Mouse (Mus musculus): ENCODE measurements at regions not wholly inside any gene's neighbourhood (a gene's known extent, or its start where the extent isn't known, plus 50 kb on each side); places are given as distances from the start of the nearest gene placed in this dataset.

GRCm38 (mm10) chr12:7749319-7750238 is 227.9 kb upstream of the Apob start:
- Histone ChIP-seq H3K9me3 (no peaks in the 10 kb centered on the region), H3K36me3 (replicated peaks) (no peaks in the 10 kb centered on the region), H3K4me1 (peaks cover 8% of the 10 kb centered on the region), H3K4me3 (no peak overlapping the region), H3K27me3 (replicated peaks; ENCODE audit: low read depth, poor library complexity, severe bottlenecking) (no peaks in the 10 kb centered on the region), H3K27ac (replicated peaks) (no peak overlapping the region; the same call in 1 of the 2 replicates)
- 31% methylated on average over 5 of the region's 5 CpGs for WGBS
- peak; percentile 43 for DNase-seq (ENCODE audit: low spot score)

- Histone ChIP-seq H3K4me1 (peaks cover 3% of the 10 kb centered on the region), H3K36me3 (replicated peaks) (no peaks in the 10 kb centered on the region), H3K4me3 (no peak overlapping the region), H3K27me3 (replicated peaks; ENCODE audit: low read depth, poor library complexity, severe bottlenecking) (no peaks in the 10 kb centered on the region), H3K27ac (replicated peaks) (no peak overlapping the region), H3K9me3 (no peaks in the 10 kb centered on the region)
- no peak for DNase-seq (ENCODE audit: low spot score)
- WGBS: 87% methylated on average over 5 of the region's 5 CpGs
Measured at GRCm38 (mm10) chr12:7754861-7755260, 222.6 kb upstream of the Apob start.

GRCm38 (mm10) chr12:7764795-7765697 is 212.4 kb upstream of the Apob start:
- whole genome bisulfite sequencing: 84% methylated on average over 11 of the region's 11 CpGs
- H3K4me1 ChIP-seq: no peaks in the 10 kb centered on the region
- H3K4me3 ChIP-seq: no peak overlapping the region
- H3K27me3 ChIP-seq (replicated peaks; ENCODE audit: low read depth, poor library complexity, severe bottlenecking): no peaks in the 10 kb centered on the region
- H3K36me3 ChIP-seq (replicated peaks): no peaks in the 10 kb centered on the region
- no peak for DNase-seq (ENCODE audit: low spot score)
- H3K9me3 ChIP-seq: no peaks in the 10 kb centered on the region
- no peak overlapping the region for H3K27ac ChIP-seq (replicated peaks)

- no peak for DNase-seq (ENCODE audit: low spot score)
- H3K36me3 ChIP-seq (replicated peaks): no peaks in the 10 kb centered on the region
- no peaks in the 10 kb centered on the region for H3K4me1 ChIP-seq
- no peaks in the 10 kb centered on the region for H3K9me3 ChIP-seq
- 45% methylated on average over 3 of the region's 3 CpGs for WGBS
- no peaks in the 10 kb centered on the region for H3K27me3 ChIP-seq (replicated peaks; ENCODE audit: low read depth, poor library complexity, severe bottlenecking)
- no peak overlapping the region for H3K4me3 ChIP-seq
- no peak overlapping the region for H3K27ac ChIP-seq (replicated peaks)
Measured at GRCm38 (mm10) chr12:7774127-7774526, 203.3 kb upstream of the Apob start.

GRCm38 (mm10) chr12:7776335-7776734 is 201.1 kb upstream of the Apob start:
- no peaks in the 10 kb centered on the region for H3K9me3 ChIP-seq
- H3K36me3 ChIP-seq (replicated peaks): no peaks in the 10 kb centered on the region
- WGBS: 63% methylated on average over 3 of the region's 3 CpGs
- H3K4me1 ChIP-seq: no peaks in the 10 kb centered on the region
- H3K27me3 ChIP-seq (replicated peaks; ENCODE audit: low read depth, poor library complexity, severe bottlenecking): no peaks in the 10 kb centered on the region
- no peak for DNase-seq (ENCODE audit: low spot score)
- H3K4me3 ChIP-seq: no peak overlapping the region
- no peak overlapping the region for H3K27ac ChIP-seq (replicated peaks)

GRCm38 (mm10) chr12:7777220-7778055 is 200.0 kb upstream of the Apob start:
- Histone ChIP-seq H3K36me3 (replicated peaks) (no peaks in the 10 kb centered on the region), H3K9me3 (no peaks in the 10 kb centered on the region), H3K27ac (replicated peaks) (peak overlapping the region; percentile 14; the same call in 1 of the 2 replicates), H3K4me3 (no peak overlapping the region), H3K27me3 (replicated peaks; ENCODE audit: low read depth, poor library complexity, severe bottlenecking) (no peaks in the 10 kb centered on the region), H3K4me1 (no peaks in the 10 kb centered on the region)
- DNase-seq (ENCODE audit: low spot score): peak; percentile 49
- 58% methylated on average over 10 of the region's 10 CpGs for WGBS

GRCm38 (mm10) chr12:7778056-7778440 is 199.4 kb upstream of the Apob start:
- 50% methylated on average over 6 of the region's 6 CpGs for WGBS
- Histone ChIP-seq H3K27ac (replicated peaks) (no peak overlapping the region), H3K9me3 (no peaks in the 10 kb centered on the region), H3K27me3 (replicated peaks; ENCODE audit: low read depth, poor library complexity, severe bottlenecking) (no peaks in the 10 kb centered on the region), H3K36me3 (replicated peaks) (no peaks in the 10 kb centered on the region), H3K4me3 (no peak overlapping the region), H3K4me1 (no peaks in the 10 kb centered on the region)
- peak; percentile 28 for DNase-seq (ENCODE audit: low spot score)

GRCm38 (mm10) chr12:7816616-7817015 is 160.8 kb upstream of the Apob start:
- no peak for DNase-seq (ENCODE audit: low spot score)
- no peaks in the 10 kb centered on the region for H3K4me1 ChIP-seq
- H3K36me3 ChIP-seq (replicated peaks): no peaks in the 10 kb centered on the region
- no peak overlapping the region for H3K4me3 ChIP-seq
- no peaks in the 10 kb centered on the region for H3K9me3 ChIP-seq
- WGBS: 84% methylated on average over 5 of the region's 5 CpGs
- no peaks in the 10 kb centered on the region for H3K27me3 ChIP-seq (replicated peaks; ENCODE audit: low read depth, poor library complexity, severe bottlenecking)
- H3K27ac ChIP-seq (replicated peaks): no peak overlapping the region

- no peak for DNase-seq (ENCODE audit: low spot score)
- Histone ChIP-seq H3K27ac (replicated peaks) (no peak overlapping the region), H3K4me3 (no peak overlapping the region), H3K36me3 (replicated peaks) (no peaks in the 10 kb centered on the region), H3K4me1 (no peaks in the 10 kb centered on the region), H3K27me3 (replicated peaks; ENCODE audit: low read depth, poor library complexity, severe bottlenecking) (no peaks in the 10 kb centered on the region), H3K9me3 (no peaks in the 10 kb centered on the region)
- WGBS: 94% methylated on average over 4 of the region's 4 CpGs
Measured at GRCm38 (mm10) chr12:7820006-7820704, 157.3 kb upstream of the Apob start.

- H3K4me1 ChIP-seq: no peaks in the 10 kb centered on the region
- no peak for DNase-seq (ENCODE audit: low spot score)
- no peaks in the 10 kb centered on the region for H3K36me3 ChIP-seq (replicated peaks)
- no peak overlapping the region for H3K4me3 ChIP-seq
- H3K9me3 ChIP-seq: peaks cover under 1% of the 10 kb centered on the region; the same call in 1 of the 2 replicates
- H3K27ac ChIP-seq (replicated peaks): no peak overlapping the region
- 86% methylated on average over 2 of the region's 2 CpGs for WGBS
- no peaks in the 10 kb centered on the region for H3K27me3 ChIP-seq (replicated peaks; ENCODE audit: low read depth, poor library complexity, severe bottlenecking)
Measured at GRCm38 (mm10) chr12:7820718-7821117, 156.7 kb upstream of the Apob start.

- Histone ChIP-seq H3K27me3 (replicated peaks; ENCODE audit: low read depth, poor library complexity, severe bottlenecking) (no peaks in the 10 kb centered on the region), H3K4me3 (no peak overlapping the region), H3K27ac (replicated peaks) (no peak overlapping the region), H3K36me3 (replicated peaks) (no peaks in the 10 kb centered on the region), H3K9me3 (no peaks in the 10 kb centered on the region), H3K4me1 (no peaks in the 10 kb centered on the region)
- WGBS: 73% methylated on average over 3 of the region's 3 CpGs
- no peak for DNase-seq (ENCODE audit: low spot score)
Measured at GRCm38 (mm10) chr12:7835731-7836130, 141.7 kb upstream of the Apob start.

Measured in embryonic facial prominence, embryonic 10.5 days (tissue).